Mouse (Mus musculus) thymus, adult 2 months (tissue): Measurements from ENCODE around the gene Tex48. TPM values are rescaled to one million over a fixed set of nuclear protein-coding genes. Genes with fewer than 3 reads are reported as not detected.

Source experiments
- DNase-seq: peaks from one replicate; pipeline ENCODE4 v3.0.0; 2021
- H3K27ac ChIP-seq: fragments of 200-500 bp; 2 replicates; pipeline ENCODE4 v1.5.1; 2012; ENCODE audit warnings: low read length, control low read depth; ENCODE audit not compliant: control insufficient read depth, insufficient read depth
- H3K27me3 ChIP-seq: fragments of 200-500 bp; 2 replicates; pipeline ENCODE4 v1.6.1; 2012; ENCODE audit warnings: mild to moderate bottlenecking, low read length, moderate library complexity, mixed read lengths; ENCODE audit not compliant: control insufficient read depth, insufficient read depth
- H3K36me3 ChIP-seq: fragments of 200-500 bp; 2 replicates; pipeline ENCODE4 v1.6.1; 2012; ENCODE audit warnings: mild to moderate bottlenecking, low read length, moderate library complexity; ENCODE audit not compliant: control insufficient read depth, insufficient read depth
- H3K4me1 ChIP-seq: fragments of 200-500 bp; replicated peaks from 2 replicates; pipeline ENCODE4 v1.6.1; 2012; ENCODE audit warnings: low read length; ENCODE audit not compliant: control insufficient read depth, insufficient read depth
- H3K4me3 ChIP-seq: fragments of 200-500 bp; 2 replicates; pipeline ENCODE4 v1.5.1; 2012; ENCODE audit warnings: mild to moderate bottlenecking, low read length, control low read depth, moderate library complexity; ENCODE audit not compliant: control insufficient read depth, insufficient read depth
- CTCF ChIP-seq: fragments of 200-500 bp; IDR thresholded peaks from 2 replicates; pipeline ENCODE4 v1.5.1; 2012; ENCODE audit warnings: mild to moderate bottlenecking, control low read depth, low read length, moderate library complexity, borderline replicate concordance; ENCODE audit not compliant: control insufficient read depth, poor library complexity, insufficient read depth; ENCODE audit errors: extremely low read depth
- POLR2A ChIP-seq: fragments of 200-500 bp; IDR thresholded peaks from 2 replicates; pipeline ENCODE4 v1.6.1; 2012; ENCODE audit warnings: mild to moderate bottlenecking, low read length, control low read depth, moderate library complexity; ENCODE audit not compliant: control insufficient read depth, poor library complexity, insufficient read depth; ENCODE audit errors: extremely low read depth
- WGBS: fragments of 180-500 bp; shearing (Covaris S2); methylation state at CpG from one replicate; pipeline ENCODE4 v1.1.7; 2018; 5-methylcytosine and 5-hydroxymethylcytosine counted together
- polyA plus RNA-seq: library from polyadenylated mRNA; depleted of rRNA; stranded (reverse); fragments of >200 nt; gene quantifications from 2 replicates; pipeline ENCODE4 v1.2.3, GENCODE M21; 2012

Tex48 gene
- polyA plus RNA-seq, 1 experiment: 0.28 TPM

GRCm38 (mm10) chr4:63600786-63601185, 21.4 kb downstream of the Tex48 start:
- H3K27me3 ChIP-seq: no peaks in the 10 kb centered on the region
- DNase-seq: no peak
- 88% methylated on average over 6 of the region's 6 CpGs for WGBS

GRCm38 (mm10) chr4:63596010-63596409, 26.2 kb downstream of the Tex48 start:
- Histone ChIP-seq H3K36me3 (no peaks in the 10 kb centered on the region), H3K4me3 (no peak overlapping the region), H3K27me3 (no peaks in the 10 kb centered on the region), H3K4me1 (peaks cover 11% of the 10 kb centered on the region), H3K27ac (no peak overlapping the region)
- no peak for DNase-seq
- WGBS: 99% methylated on average over 4 of the region's 4 CpGs
- TF ChIP-seq CTCF (no peak), POLR2A (no peak)

More at GRCm38 (mm10) chr4:63600786-63601185, 21.4 kb downstream of the Tex48 start:
- Histone ChIP-seq H3K27ac (no peak overlapping the region), H3K36me3 (no peaks in the 10 kb centered on the region), H3K4me1 (no peaks in the 10 kb centered on the region), H3K4me3 (no peak overlapping the region)
- TF ChIP-seq POLR2A: no peak
- no peak for TF ChIP-seq CTCF

GRCm38 (mm10) chr4:63595259-63595658, 27.0 kb downstream of the Tex48 start:
- 22% methylated on average over 10 of the region's 10 CpGs for WGBS
- H3K36me3 ChIP-seq: no peaks in the 10 kb centered on the region
- no peak for TF ChIP-seq POLR2A
- TF ChIP-seq CTCF: no peak
- H3K27me3 ChIP-seq: no peaks in the 10 kb centered on the region
- peaks cover 11% of the 10 kb centered on the region for H3K4me1 ChIP-seq
- DNase-seq: no peak
- H3K4me3 ChIP-seq: no peak overlapping the region
- no peak overlapping the region for H3K27ac ChIP-seq

GRCm38 (mm10) chr4:63594459-63595110, 27.6 kb downstream of the Tex48 start:
- 65% methylated on average over 5 of the region's 5 CpGs for WGBS
- no peak overlapping the region for H3K27ac ChIP-seq

GRCm38 (mm10) chr4:63590538-63590937, 31.7 kb downstream of the Tex48 start:
- Histone ChIP-seq H3K27ac (no peak overlapping the region), H3K4me3 (no peak overlapping the region), H3K27me3 (no peaks in the 10 kb centered on the region), H3K4me1 (peaks cover 11% of the 10 kb centered on the region), H3K36me3 (no peaks in the 10 kb centered on the region)
- WGBS: 18% methylated on average over 4 of the region's 4 CpGs
- TF ChIP-seq POLR2A: no peak
- no peak for TF ChIP-seq CTCF
- DNase-seq: no peak

More at GRCm38 (mm10) chr4:63594459-63595110, 27.6 kb downstream of the Tex48 start:
- H3K36me3 ChIP-seq: no peaks in the 10 kb centered on the region
- H3K27me3 ChIP-seq: no peaks in the 10 kb centered on the region
- no peak overlapping the region for H3K4me3 ChIP-seq
- no peak for DNase-seq
- peaks cover 11% of the 10 kb centered on the region for H3K4me1 ChIP-seq
- TF ChIP-seq CTCF (no peak), POLR2A (no peak)

- DNase-seq: no peak
- Histone ChIP-seq H3K4me3 (no peak overlapping the region), H3K4me1 (peaks cover 11% of the 10 kb centered on the region), H3K27me3 (no peaks in the 10 kb centered on the region), H3K36me3 (no peaks in the 10 kb centered on the region), H3K27ac (no peak overlapping the region)
- TF ChIP-seq POLR2A: no peak
- TF ChIP-seq CTCF: no peak
- 7% methylated on average over 7 of the region's 7 CpGs for WGBS
Measured at GRCm38 (mm10) chr4:63589987-63590386, 32.2 kb downstream of the Tex48 start.

GRCm38 (mm10) chr4:63586240-63586639, 36.0 kb downstream of the Tex48 start:
- no peak for TF ChIP-seq POLR2A
- TF ChIP-seq CTCF: no peak
- peaks cover 3% of the 10 kb centered on the region; the same call in 1 of the 2 replicates for H3K4me1 ChIP-seq
- H3K4me3 ChIP-seq: no peak overlapping the region
- no peaks in the 10 kb centered on the region for H3K36me3 ChIP-seq
- no peak for DNase-seq
- no peaks in the 10 kb centered on the region for H3K27me3 ChIP-seq
- WGBS: 74% methylated on average over 2 of the region's 2 CpGs
- no peak overlapping the region for H3K27ac ChIP-seq
